Mouse (Mus musculus): ENCODE results near the gene Supt6. TPM values are rescaled to one million over a fixed set of nuclear protein-coding genes. Genes with fewer than 3 reads are reported as not detected.

Gene Supt6
- polyA plus RNA-seq, 1 experiment from 2014 or later = 16.6 TPM

Small RNA genes lying within 50 kb of the gene (microRNA-seq; reads per million reads assigned to microRNA genes)
- gene Mir7653 = not detected

Other genes starting within 250 kb of the Supt6 start
- 13.2 and 14.1 TPM in 2 replicates for gene Dhrs13, start 213.7 kb downstream of the Supt6 start, polyA plus RNA-seq (2015; fragmentation: Nextera tagmentation; extraction: Ambion mirVana)
- gene Flot2, start 208.1 kb downstream of the Supt6 start, polyA plus RNA-seq (2015; fragmentation: Nextera tagmentation; extraction: Ambion mirVana) = 71.8 and 83.9 TPM in 2 replicates
- gene Eral1, start 165.6 kb downstream of the Supt6 start, polyA plus RNA-seq (2015; fragmentation: Nextera tagmentation; extraction: Ambion mirVana) = 23.6 and 24.3 TPM in 2 replicates
- 16.5 and 17.7 TPM in 2 replicates for gene Fam222b, start 151.3 kb downstream of the Supt6 start, polyA plus RNA-seq (2015; fragmentation: Nextera tagmentation; extraction: Ambion mirVana)
- gene Traf4, start 80.4 kb downstream of the Supt6 start, polyA plus RNA-seq (2015; fragmentation: Nextera tagmentation; extraction: Ambion mirVana) = 41.2 and 43.0 TPM in 2 replicates
- 12.7 and 13.2 TPM in 2 replicates for gene Nek8, start 69.3 kb downstream of the Supt6 start, polyA plus RNA-seq (2015; fragmentation: Nextera tagmentation; extraction: Ambion mirVana)
- 14.3 and 14.7 TPM in 2 replicates for gene Tlcd1, start 69.3 kb downstream of the Supt6 start, polyA plus RNA-seq (2015; fragmentation: Nextera tagmentation; extraction: Ambion mirVana)
- gene Rpl23a, start 62.4 kb downstream of the Supt6 start, polyA plus RNA-seq (2015; fragmentation: Nextera tagmentation; extraction: Ambion mirVana) = 833 and 868 TPM in 2 replicates
- 57.5 and 60.9 TPM in 2 replicates for gene Rab34, start 57.6 kb downstream of the Supt6 start, polyA plus RNA-seq (2015; fragmentation: Nextera tagmentation; extraction: Ambion mirVana)
- gene Proca1, start 52.6 kb downstream of the Supt6 start, polyA plus RNA-seq (2015; fragmentation: Nextera tagmentation; extraction: Ambion mirVana) = 2.2 and 2.9 TPM in 2 replicates
- gene Sdf2, start 241 bp downstream of the Supt6 start, polyA plus RNA-seq (2015; fragmentation: Nextera tagmentation; extraction: Ambion mirVana) = 54.1 and 60.7 TPM in 2 replicates
- 56.4 and 59.8 TPM in 2 replicates for gene 2610507B11Rik, start 15.8 kb upstream of the Supt6 start, polyA plus RNA-seq (2015; fragmentation: Nextera tagmentation; extraction: Ambion mirVana)
- 0.20 and 0.29 TPM in 2 replicates for gene BC030499, start 44.9 kb upstream of the Supt6 start, polyA plus RNA-seq (2015; fragmentation: Nextera tagmentation; extraction: Ambion mirVana)
- gene Spag5, start 55.5 kb upstream of the Supt6 start, polyA plus RNA-seq (2015; fragmentation: Nextera tagmentation; extraction: Ambion mirVana) = 24.5 and 25.5 TPM in 2 replicates
- gene Aldoc, start 77.0 kb upstream of the Supt6 start, polyA plus RNA-seq (2015; fragmentation: Nextera tagmentation; extraction: Ambion mirVana) = 22.1 and 22.5 TPM in 2 replicates
- 65.9 and 66.6 TPM in 2 replicates for gene Pigs, start 82.4 kb upstream of the Supt6 start, polyA plus RNA-seq (2015; fragmentation: Nextera tagmentation; extraction: Ambion mirVana)
- gene Unc119, start 97.5 kb upstream of the Supt6 start, polyA plus RNA-seq (2015; fragmentation: Nextera tagmentation; extraction: Ambion mirVana) = 42.8 and 44.6 TPM in 2 replicates
- 0.04 and 0.44 TPM in 2 replicates for gene Foxn1, start 140.6 kb upstream of the Supt6 start, polyA plus RNA-seq (2015; fragmentation: Nextera tagmentation; extraction: Ambion mirVana)
- not detected in 2 replicates for gene Slc13a2, start 176.2 kb upstream of the Supt6 start, polyA plus RNA-seq (2015; fragmentation: Nextera tagmentation; extraction: Ambion mirVana)
- gene Slc46a1, start 219.7 kb upstream of the Supt6 start, polyA plus RNA-seq (2015; fragmentation: Nextera tagmentation; extraction: Ambion mirVana) = 6.9 and 7.3 TPM in 2 replicates

All from heart, embryonic 13.5 days (tissue).